ENCODE assay signal across 8 mouse cellular contexts in the genomic region with DNA sequence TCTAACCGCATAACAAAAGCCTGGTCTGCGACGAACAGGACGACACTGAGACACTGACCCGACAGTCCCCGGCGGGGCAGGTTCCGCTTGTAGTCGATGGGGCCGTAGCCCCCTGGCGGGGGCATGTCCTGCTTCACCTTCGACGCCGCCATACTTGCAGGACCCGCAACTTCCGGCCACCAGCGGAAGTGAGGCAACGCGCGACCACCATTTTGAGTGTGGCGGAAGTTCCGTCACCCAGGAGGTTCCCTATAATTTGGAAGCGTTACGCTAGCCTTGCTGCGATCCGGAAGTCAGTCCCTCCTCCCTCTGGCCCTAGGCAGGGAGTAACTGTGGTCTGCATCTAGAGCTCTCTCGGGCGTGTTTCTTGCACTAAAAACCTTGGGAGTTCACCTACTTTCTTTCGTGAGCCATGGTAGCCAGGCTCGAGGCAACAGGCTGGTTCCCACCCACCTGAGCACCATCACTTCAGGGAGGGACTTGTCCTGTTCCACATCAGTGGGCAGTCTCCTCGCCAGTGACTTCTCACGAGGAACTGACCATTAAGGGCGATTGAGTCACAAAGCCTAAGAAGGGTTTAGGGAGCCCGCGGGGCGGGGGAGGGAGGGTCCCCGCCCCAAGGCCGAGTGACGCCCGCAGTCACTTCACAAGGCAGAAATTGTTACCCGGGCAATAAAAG. TPM values are rescaled to one million over a fixed set of nuclear protein-coding genes. Genes with fewer than 3 reads are reported as not detected.
DNase-seq lines count a peak whose midpoint lies in the region; ATAC-seq lines count a peak whose summit lies in the region.

No protein-coding gene starts in this region.

- H3K36me3 ChIP-seq in intestine, embryonic 14.5 days (ENCODE audit: control insufficient read depth, insufficient read depth, low read length), result peaks cover 15% of the 10 kb centered on the region

- intact Hi-C loops in left cerebral cortex, postnatal 14 days (cut with DNase I), result no loop called here

- peak; percentile 96 to 98 for DNase-seq in adrenal gland, adult 18-20 months (ENCODE audit: low spot score in 2 of 2)
- peak; percentile 96 for DNase-seq in embryo, embryonic 11 days
- DNase-seq in gastrocnemius, postnatal 25 days, result peak; percentile 94
- peak; percentile 100 for DNase-seq in intestine, embryonic 14.5 days (ENCODE audit: low spot score)
- DNase-seq in left cerebral cortex, postnatal 14 days (ENCODE audit: low spot score in 2 of 2), result peak; percentile 97 to 98
- DNase-seq in mesoderm, embryonic 11.5 days (ENCODE audit: low read depth, low spot score), result peak; percentile 99
- DNase-seq in right cerebral cortex, postnatal 36 days (ENCODE audit: low spot score in 2 of 2), result peak; percentile 93 to 95
- DNase-seq in yolk sac, embryonic 10.5 days (ENCODE audit: low spot score), result peak; percentile 98

- no peaks in the 10 kb centered on the region for H3K27me3 ChIP-seq in intestine, embryonic 14.5 days (replicated peaks; ENCODE audit: control insufficient read depth, insufficient read depth, low read length)

- no peaks in the 10 kb centered on the region for H3K9me3 ChIP-seq in intestine, embryonic 14.5 days (ENCODE audit: control insufficient read depth, low read length)

- peak; percentile 69 for ATAC-seq in intestine, embryonic 14.5 days (replicated peaks; ENCODE audit: low FRiP score, low TSS enrichment, low read depth)

- peak overlapping the region; percentile 87 for H3K27ac ChIP-seq in intestine, embryonic 14.5 days (ENCODE audit: low read depth)

- H3K4me2 ChIP-seq in intestine, embryonic 14.5 days (ENCODE audit: low read length), result peak overlapping the region; percentile 97

- peak overlapping the region; percentile 66 for H3K9ac ChIP-seq in intestine, embryonic 14.5 days (ENCODE audit: low read length)

- 2% methylated on average over 41 of the region's 41 CpGs for WGBS in intestine, embryonic 14.5 days

- peaks cover 22% of the 10 kb centered on the region; the same call in 1 of the 2 replicates for H3K4me1 ChIP-seq in intestine, embryonic 14.5 days (replicated peaks; ENCODE audit: control insufficient read depth, insufficient read depth, low read length)

- peak overlapping the region; percentile 64 for H3K4me3 ChIP-seq in intestine, embryonic 14.5 days (ENCODE audit: low read depth, low read length)

RNA-seq across cellular contexts. Expression of gene Tssk6, which starts 0.4 kb away (rescaled TPM):
- under 1 TPM; 0.51 to 0.60 TPM for total RNA-seq in adrenal gland, adult 18-20 months (2021)
- not detected for total RNA-seq in gastrocnemius, postnatal 25 days (2021)
- polyA plus RNA-seq in intestine, embryonic 14.5 days (2014; fragmentation: Nextera tagmentation; extraction: Ambion mirVana), result 3.3 and 4.0 TPM in 2 replicates
- under 1 TPM in 1 of 2 experiments, not detected in 1; 0.34 TPM for total RNA-seq in left cerebral cortex, postnatal 14 days (2021)

RNA-seq across cellular contexts. Expression of gene Ndufa13, which starts 0.7 kb away (rescaled TPM):
- total RNA-seq in adrenal gland, adult 18-20 months (2021), result 100 to 1,000 TPM; 176 to 210 TPM
- 100 to 1,000 TPM; 338 to 343 TPM for total RNA-seq in gastrocnemius, postnatal 25 days (2021)
- polyA plus RNA-seq in intestine, embryonic 14.5 days (2014; fragmentation: Nextera tagmentation; extraction: Ambion mirVana), result 215 and 222 TPM in 2 replicates
- 100 to 1,000 TPM; 126 to 135 TPM for total RNA-seq in left cerebral cortex, postnatal 14 days (2021)

RNA-seq across cellular contexts. Expression of gene Yjefn3, which starts 0.9 kb away (rescaled TPM):
- 1 to 10 TPM; 2.2 to 3.1 TPM for total RNA-seq in adrenal gland, adult 18-20 months (2021)
- total RNA-seq in gastrocnemius, postnatal 25 days (2021), result 1 to 10 TPM; 5.6 to 6.9 TPM
- polyA plus RNA-seq in intestine, embryonic 14.5 days (2014; fragmentation: Nextera tagmentation; extraction: Ambion mirVana), result 4.1 and 5.0 TPM in 2 replicates
- total RNA-seq in left cerebral cortex, postnatal 14 days (2021), result 10 to 100 TPM; 23.4 to 29.8 TPM

RNA-seq across cellular contexts. Expression of gene Cilp2, which starts 14.1 kb away (rescaled TPM):
- under 1 TPM; 0.06 to 0.10 TPM for total RNA-seq in adrenal gland, adult 18-20 months (2021)
- total RNA-seq in gastrocnemius, postnatal 25 days (2021), result 10 to 100 TPM in 1 of 2 experiments, 1 to 10 TPM in 1; 4.0 to 13.6 TPM
- polyA plus RNA-seq in intestine, embryonic 14.5 days (2014; fragmentation: Nextera tagmentation; extraction: Ambion mirVana), result 0.44 and 0.57 TPM in 2 replicates
- total RNA-seq in left cerebral cortex, postnatal 14 days (2021), result 1 to 10 TPM; 1.9 to 2.2 TPM

Comparison
In these comparisons a context has a peak if more than half of its experiments do, and no peak if none do; other contexts are left out.
1. Peak in every context shown above with its lines: DNase-seq, ATAC-seq, H3K4me3 ChIP-seq and H3K27ac ChIP-seq.